Mouse (Mus musculus) stomach, postnatal 0 days (tissue): ENCODE data around the gene Rab42.

Experiments used
- CTCF ChIP-seq: IDR thresholded peaks from 2 replicates; pipeline ENCODE4 v1.5.1; 2016; ENCODE audit warnings: antibody characterized with exemption, low read depth, mild to moderate bottlenecking, moderate library complexity
- EP300 ChIP-seq: optimal IDR thresholded peaks from 2 replicates; pipeline ENCODE3; 2016; ENCODE audit warnings: antibody characterized with exemption

DNA sequence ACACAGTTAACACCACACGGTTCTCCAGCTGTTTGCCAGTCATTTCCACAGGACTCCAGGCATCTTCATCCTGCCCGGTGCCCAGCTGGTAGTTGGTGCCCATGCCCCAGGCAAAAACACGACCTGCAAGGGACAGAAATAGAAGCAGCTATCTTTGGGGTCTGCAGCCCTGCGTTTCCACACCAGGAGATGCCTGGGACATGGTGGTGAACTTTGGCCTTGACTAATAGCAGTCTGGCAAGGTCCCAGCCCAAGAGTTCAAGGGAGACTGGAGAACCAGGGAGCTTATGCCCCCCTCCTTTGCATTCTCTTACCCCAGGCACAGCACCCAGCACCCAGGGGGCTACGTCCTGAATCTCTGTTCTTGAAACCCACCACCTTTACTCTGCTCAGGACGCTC lies 29.7 kb upstream of the Rab42 start:
- TF ChIP-seq EP300 (no peak), CTCF (no peak)
